Mouse (Mus musculus) olfactory bulb, adult 2 months (tissue): ENCODE measurements around the gene Rrp15.

Experiments used
- CTCF ChIP-seq: fragments of 200-500 bp; IDR thresholded peaks from 2 replicates; pipeline ENCODE4 v1.5.1; 2012; ENCODE audit warnings: low read depth, mild to moderate bottlenecking, low read length, moderate library complexity; ENCODE audit not compliant: insufficient read depth
- POLR2A ChIP-seq: fragments of 200-500 bp; IDR thresholded peaks from 2 replicates; pipeline ENCODE4 v1.6.1; 2012; ENCODE audit warnings: mild to moderate bottlenecking, low read depth, low read length, moderate library complexity; ENCODE audit not compliant: insufficient read depth

DNA sequence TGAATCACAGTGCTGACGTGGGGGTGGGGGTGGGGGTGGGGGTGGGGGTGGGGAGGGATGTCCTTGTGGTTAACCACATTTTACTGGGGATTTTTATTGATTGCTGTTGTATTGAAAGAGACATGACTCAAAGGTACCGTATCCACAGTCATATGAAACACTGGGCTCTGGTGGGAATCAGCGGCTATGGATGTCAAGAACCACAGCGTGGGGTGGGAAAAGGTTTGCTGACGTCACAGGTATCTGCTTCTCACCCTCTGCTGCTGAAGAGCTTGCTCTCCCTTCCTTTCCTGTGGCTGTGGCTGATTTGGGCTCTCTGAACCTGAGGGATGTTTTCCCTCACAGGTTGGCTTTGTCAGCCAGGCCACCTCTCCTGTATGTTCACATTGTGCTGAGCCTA lies 73.0 kb downstream of the Rrp15 start:
- TF ChIP-seq CTCF (no peak), POLR2A (no peak)
